Mouse (Mus musculus) midbrain, embryonic 11.5 days (tissue): Measurements from ENCODE around the gene Rufy2. TPM values are rescaled to one million over a fixed set of nuclear protein-coding genes. Genes with fewer than 3 reads are reported as not detected.
A peak's percentile ranks its signal among the peaks of the same experiment; 100 is the strongest.

Source experiments
- ATAC-seq: fragments of 200-750 bp; cut with Nextera tagmentation; 2 replicates; pipeline ENCODE4 v1.8.0; 2017; ENCODE audit warnings: moderate TSS enrichment, moderate library complexity; ENCODE audit not compliant: low FRiP score
- DNase-seq: peaks from one replicate; pipeline ENCODE4 v3.0.0; 2015; ENCODE audit warnings: low spot score; ENCODE audit errors: missing footprints
- H3K27ac ChIP-seq: fragments of 300-500 bp; sonication (generic); 2 replicates; pipeline ENCODE4 v1.5.1; 2014; ENCODE audit warnings: low read depth, low read length
- H3K27me3 ChIP-seq: fragments of 300-500 bp; sonication (generic); 2 replicates; pipeline ENCODE4 v1.6.1; 2014; ENCODE audit warnings: mild to moderate bottlenecking, low read length, moderate library complexity, mixed read lengths; ENCODE audit not compliant: control insufficient read depth, insufficient read depth
- H3K36me3 ChIP-seq: fragments of 300-500 bp; sonication (generic); 2 replicates; pipeline ENCODE4 v1.6.1; 2014; ENCODE audit warnings: mild to moderate bottlenecking, low read length, moderate library complexity, mixed read lengths; ENCODE audit not compliant: control insufficient read depth, insufficient read depth
- H3K4me1 ChIP-seq: fragments of 300-500 bp; sonication (generic); 2 replicates; pipeline ENCODE4 v1.6.1; 2014; ENCODE audit warnings: low read length; ENCODE audit not compliant: control insufficient read depth, insufficient read depth
- H3K4me2 ChIP-seq: fragments of 300-500 bp; sonication (generic); 2 replicates; pipeline ENCODE4 v1.6.1; 2014; ENCODE audit warnings: mild to moderate bottlenecking, moderate library complexity
- H3K4me3 ChIP-seq: fragments of 300-500 bp; sonication (generic); 2 replicates; pipeline ENCODE4 v1.5.1; 2014; ENCODE audit warnings: low read depth, low read length
- H3K9ac ChIP-seq: fragments of 300-500 bp; sonication (generic); 2 replicates; pipeline ENCODE4 v1.6.1; 2014; ENCODE audit warnings: low read length
- H3K9me3 ChIP-seq: fragments of 300-500 bp; sonication (generic); 2 replicates; pipeline ENCODE4 v1.6.1; 2016; ENCODE audit warnings: low read length; ENCODE audit not compliant: control insufficient read depth
- WGBS: fragments of 180-500 bp; shearing (Covaris S2); extraction: QIAGEN DNeasy Blood & Tissue Kit; methylation state at CpG from one replicate; pipeline ENCODE4 v1.1.7; 2014; 5-methylcytosine and 5-hydroxymethylcytosine counted together
- polyA plus RNA-seq: library from polyadenylated mRNA; unstranded; fragments of >200 nt; fragmentation: Nextera tagmentation; extraction: Ambion mirVana; gene quantifications from 2 replicates; pipeline ENCODE4 v1.2.1, GENCODE M21; 2014

The Rufy2 gene
- polyA plus RNA-seq, 1 experiment from 2014 or later = 23.2 TPM

- no peak overlapping the region for H3K27ac ChIP-seq
- no peaks in the 10 kb centered on the region for H3K36me3 ChIP-seq
- H3K27me3 ChIP-seq = no peaks in the 10 kb centered on the region
- no peaks in the 10 kb centered on the region for H3K9me3 ChIP-seq
- WGBS = 60% methylated on average over 4 of the region's 4 CpGs
- peaks cover 24% of the 10 kb centered on the region for H3K4me1 ChIP-seq
- H3K4me2 ChIP-seq = no peak overlapping the region
- no peak for ATAC-seq
- DNase-seq = peak; percentile 81
- no peak overlapping the region for H3K4me3 ChIP-seq
- H3K9ac ChIP-seq = no peak overlapping the region
These were observed 48.4 kb downstream of the Rufy2 start for GRCm38 (mm10) chr10:63028396-63028795.

DNA sequence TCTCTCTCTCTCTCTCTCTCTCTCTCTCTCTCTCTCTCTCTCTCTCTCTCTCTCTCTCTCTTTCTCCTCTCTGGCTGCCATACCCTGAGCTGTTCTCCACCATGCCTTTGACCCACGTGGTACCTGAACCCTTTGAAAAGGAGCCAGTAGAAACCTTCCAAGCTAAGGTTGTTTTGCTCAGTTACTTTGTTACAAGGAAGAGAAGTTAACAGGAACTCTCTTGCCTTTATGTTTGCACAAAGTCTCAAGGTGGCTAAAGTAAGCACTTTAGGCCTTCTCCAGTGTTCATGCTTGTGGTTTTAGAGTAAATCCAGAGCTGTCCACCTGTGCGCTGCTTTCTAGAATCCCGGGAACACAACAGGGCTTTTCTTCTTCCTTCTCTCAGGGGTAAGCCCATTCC is 52.2 kb downstream of the Rufy2 start:
- Histone ChIP-seq H3K27me3 (no peaks in the 10 kb centered on the region), H3K4me3 (no peak overlapping the region), H3K4me1 (peaks cover 4% of the 10 kb centered on the region), H3K4me2 (no peak overlapping the region), H3K9me3 (no peaks in the 10 kb centered on the region), H3K9ac (no peak overlapping the region), H3K27ac (no peak overlapping the region), H3K36me3 (no peaks in the 10 kb centered on the region)
- DNase-seq (peak; percentile 14), ATAC-seq (no peak)
- 81% methylated on average over 3 of the region's 3 CpGs for WGBS

- H3K27ac ChIP-seq = no peak overlapping the region
These were observed 52.9 kb downstream of the Rufy2 start for GRCm38 (mm10) chr10:63032956-63033355.

DNA sequence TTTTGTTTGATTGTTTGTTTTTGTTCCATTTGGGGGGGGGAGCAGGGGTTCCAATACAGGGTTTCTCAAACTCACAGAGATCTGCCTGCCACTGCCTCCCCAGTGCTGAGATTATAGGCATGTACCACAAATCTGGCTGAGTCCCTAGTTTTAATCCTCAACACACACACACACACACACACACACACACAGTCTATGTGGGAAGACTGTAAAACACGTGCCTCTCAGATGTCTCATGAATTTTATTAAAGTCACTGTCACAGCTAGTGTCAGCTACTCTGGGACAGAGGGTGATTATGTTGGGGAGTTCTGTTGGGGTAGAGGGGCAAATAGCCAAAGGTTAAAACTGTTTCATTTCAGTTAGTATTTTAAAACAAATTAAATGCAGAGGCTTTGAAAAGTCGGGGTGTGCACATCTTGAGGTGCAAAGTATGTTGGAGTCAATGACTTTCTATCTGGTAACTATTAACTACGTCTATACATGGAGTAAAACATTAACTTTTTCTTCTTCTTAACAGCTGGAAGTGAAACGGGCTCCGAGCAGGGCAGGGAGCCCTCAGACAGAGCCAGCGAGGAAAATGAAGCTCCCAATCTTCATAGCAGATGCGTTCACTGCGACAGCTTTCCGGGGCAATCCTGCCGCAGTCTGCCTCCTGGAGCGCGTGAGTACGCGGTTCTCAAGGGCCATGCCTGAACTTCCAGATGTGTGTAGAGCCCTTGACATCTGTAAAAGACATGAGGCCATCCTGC is 58.7 kb downstream of the Rufy2 start:
- Histone ChIP-seq H3K4me1 (no peaks in the 10 kb centered on the region), H3K9me3 (no peaks in the 10 kb centered on the region), H3K27me3 (no peaks in the 10 kb centered on the region), H3K4me3 (no peak overlapping the region), H3K27ac (no peak overlapping the region), H3K36me3 (no peaks in the 10 kb centered on the region), H3K9ac (no peak overlapping the region), H3K4me2 (no peak overlapping the region)
- 82% methylated on average over 14 of the region's 14 CpGs for WGBS
- DNase-seq = peak; percentile 10
- no peak for ATAC-seq

More at GRCm38 (mm10) chr10:63032956-63033355, 52.9 kb downstream of the Rufy2 start:
- Histone ChIP-seq H3K27me3 (no peaks in the 10 kb centered on the region), H3K9ac (no peak overlapping the region), H3K36me3 (no peaks in the 10 kb centered on the region), H3K4me1 (peaks cover 3% of the 10 kb centered on the region; the same call in 1 of the 2 replicates), H3K4me2 (no peak overlapping the region), H3K9me3 (no peaks in the 10 kb centered on the region), H3K4me3 (no peak overlapping the region)
- DNase-seq = no peak
- WGBS = 84% methylated on average over 3 of the region's 3 CpGs
- no peak for ATAC-seq

DNA sequence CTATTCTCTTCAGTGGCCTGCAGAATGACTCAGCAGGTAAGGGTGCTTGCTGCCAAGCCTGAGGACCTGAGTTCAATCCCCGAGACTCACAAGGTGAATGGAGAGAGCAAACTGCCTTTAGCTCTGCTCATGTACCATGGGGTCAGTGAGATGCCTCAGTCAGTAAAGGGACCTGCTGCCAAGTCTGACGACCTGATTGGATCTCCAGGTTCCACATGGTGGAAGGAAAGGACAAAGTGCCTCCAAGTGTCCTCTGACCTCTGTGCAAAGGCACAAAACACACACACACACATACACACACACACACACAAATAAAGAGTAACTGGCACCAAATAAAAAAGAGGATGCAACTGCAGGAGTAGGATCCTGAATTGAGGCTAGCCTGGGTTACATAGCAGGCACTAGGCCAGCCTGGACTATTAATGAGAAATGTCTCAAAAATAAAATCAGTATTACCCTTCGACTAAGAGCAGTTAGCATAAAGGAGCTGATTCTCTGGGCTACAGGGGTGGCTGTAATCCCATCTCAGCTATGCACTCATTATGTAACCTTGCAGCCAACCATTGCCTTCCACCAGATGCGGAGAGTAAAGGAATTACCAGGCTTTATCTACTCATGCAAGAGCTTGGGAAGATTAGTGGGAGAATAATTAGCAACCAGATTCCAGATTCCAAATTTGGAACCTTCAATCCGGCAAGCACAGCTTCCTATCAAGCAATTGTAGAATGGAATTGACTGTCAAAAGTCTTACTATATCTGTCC is 60.0 kb downstream of the Rufy2 start:
- no peaks in the 10 kb centered on the region for H3K36me3 ChIP-seq
- H3K27me3 ChIP-seq = no peaks in the 10 kb centered on the region
- no peak for ATAC-seq
- no peak overlapping the region for H3K4me3 ChIP-seq
- no peak overlapping the region for H3K9ac ChIP-seq
- DNase-seq = peak; percentile 35
- H3K27ac ChIP-seq = no peak overlapping the region
- no peaks in the 10 kb centered on the region for H3K9me3 ChIP-seq
- H3K4me1 ChIP-seq = no peaks in the 10 kb centered on the region
- H3K4me2 ChIP-seq = no peak overlapping the region
- 66% methylated on average over 5 of the region's 5 CpGs for WGBS

DNA sequence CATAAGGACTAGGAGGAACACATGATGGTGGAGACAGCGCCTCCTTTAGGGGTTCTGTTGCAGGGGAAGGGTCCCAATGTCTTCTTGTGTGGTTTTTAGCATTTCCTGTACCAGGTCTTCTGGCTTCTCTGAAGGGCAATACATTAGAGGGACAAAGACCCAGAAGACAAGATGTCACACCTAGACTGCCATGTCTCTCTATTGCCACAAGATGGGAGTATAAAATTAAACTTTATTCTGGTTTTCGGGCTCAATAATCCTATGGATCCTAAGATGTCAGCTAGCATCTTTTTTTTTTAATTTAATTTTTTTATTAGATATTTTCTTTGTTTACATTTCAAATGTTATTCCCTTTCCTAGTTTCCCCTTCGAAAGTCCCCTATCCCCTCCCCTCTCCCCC is 63.1 kb downstream of the Rufy2 start:
- Histone ChIP-seq H3K4me1 (no peaks in the 10 kb centered on the region), H3K4me3 (no peak overlapping the region), H3K27me3 (no peaks in the 10 kb centered on the region), H3K9ac (no peak overlapping the region), H3K9me3 (no peaks in the 10 kb centered on the region), H3K4me2 (no peak overlapping the region), H3K36me3 (no peaks in the 10 kb centered on the region), H3K27ac (no peak overlapping the region)
- no peak for DNase-seq
- 73% methylated on average over 3 of the region's 3 CpGs for WGBS
- ATAC-seq = no peak

GRCm38 (mm10) chr10:63047751-63048150 is 67.7 kb downstream of the Rufy2 start:
- Histone ChIP-seq H3K4me1 (no peaks in the 10 kb centered on the region), H3K9ac (no peak overlapping the region), H3K4me3 (no peak overlapping the region), H3K27me3 (no peaks in the 10 kb centered on the region), H3K36me3 (no peaks in the 10 kb centered on the region), H3K27ac (no peak overlapping the region), H3K9me3 (no peaks in the 10 kb centered on the region), H3K4me2 (no peak overlapping the region)
- DNase-seq (no peak), ATAC-seq (no peak)
- whole genome bisulfite sequencing = 91% methylated on average over 8 of the region's 8 CpGs

DNA sequence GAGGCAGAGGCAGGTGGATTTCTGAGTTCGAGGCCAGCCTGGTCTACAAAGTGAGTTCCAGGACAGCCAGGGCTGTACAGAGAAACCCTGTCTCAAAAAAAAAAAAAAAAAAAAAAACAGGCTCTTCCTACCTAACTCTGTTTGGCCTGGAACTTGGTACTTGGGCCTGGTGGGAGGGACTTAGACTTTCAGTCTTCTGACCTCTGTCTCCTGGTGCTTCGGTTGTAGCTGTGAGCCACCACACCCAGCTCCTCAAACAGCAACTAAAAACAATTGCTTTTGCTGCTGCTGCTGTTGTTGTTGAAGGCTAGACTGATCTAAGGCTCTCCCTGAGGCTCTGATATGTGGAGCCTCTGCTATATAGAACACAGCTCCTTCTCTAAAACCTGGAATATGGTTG is 69.1 kb downstream of the Rufy2 start:
- Histone ChIP-seq H3K9ac (no peak overlapping the region), H3K27ac (no peak overlapping the region), H3K27me3 (no peaks in the 10 kb centered on the region), H3K4me3 (no peak overlapping the region), H3K9me3 (no peaks in the 10 kb centered on the region), H3K4me2 (no peak overlapping the region), H3K4me1 (no peaks in the 10 kb centered on the region), H3K36me3 (no peaks in the 10 kb centered on the region)
- WGBS = 72% methylated on average over 1 of the region's 2 CpGs
- DNase-seq (no peak), ATAC-seq (no peak)

DNA sequence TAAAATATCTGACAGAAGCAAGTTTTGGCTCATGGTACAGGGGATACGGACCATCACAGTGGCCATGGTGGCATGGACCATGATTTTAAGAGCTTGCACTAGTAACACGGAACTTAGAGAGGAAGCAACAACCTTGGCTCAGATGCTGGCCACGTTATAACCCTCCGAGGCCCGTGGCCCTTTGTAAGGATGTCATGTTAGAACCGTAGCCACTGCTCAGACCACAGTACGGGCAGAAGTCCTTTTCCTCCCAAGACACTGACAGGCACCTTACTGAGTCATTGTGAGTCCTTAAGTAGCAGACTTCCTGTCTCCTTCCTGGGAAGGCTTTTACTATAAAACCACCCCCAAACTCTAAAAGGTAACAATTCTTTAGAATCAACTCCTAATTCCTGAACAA is 71.2 kb downstream of the Rufy2 start:
- 71% methylated on average over 7 of the region's 7 CpGs for WGBS
- H3K4me2 ChIP-seq = no peak overlapping the region
- no peak overlapping the region for H3K9ac ChIP-seq
- no peak for ATAC-seq
- no peaks in the 10 kb centered on the region for H3K27me3 ChIP-seq
- H3K36me3 ChIP-seq = no peaks in the 10 kb centered on the region
- H3K9me3 ChIP-seq = no peaks in the 10 kb centered on the region
- DNase-seq = no peak
- H3K4me3 ChIP-seq = no peak overlapping the region
- no peaks in the 10 kb centered on the region for H3K4me1 ChIP-seq
- no peak overlapping the region for H3K27ac ChIP-seq
